Mouse (Mus musculus): ENCODE measurements around the gene Npc2. TPM values are rescaled to one million over a fixed set of nuclear protein-coding genes. Genes with fewer than 3 reads are reported as not detected.
A peak's percentile ranks its signal among the peaks of the same experiment; 100 is the strongest.

The Npc2 gene
- total RNA-seq, 2 experiments from 2014 or later = 86.0 to 127 TPM

- no peak for ATAC-seq (replicated peaks; ENCODE audit: poor library complexity, severe bottlenecking)
Measured at GRCm38 (mm10) chr12:84786091-84786490, 13.1 kb upstream of the Npc2 start.

- ATAC-seq (replicated peaks; ENCODE audit: poor library complexity, severe bottlenecking) = peak; percentile 95
Measured at GRCm38 (mm10) chr12:84784604-84785381, 11.8 kb upstream of the Npc2 start.

GRCm38 (mm10) chr12:84776229-84776628, 3.3 kb upstream of the Npc2 start:
- no peak for ATAC-seq (replicated peaks; ENCODE audit: poor library complexity, severe bottlenecking)

- no peak for ATAC-seq (replicated peaks; ENCODE audit: poor library complexity, severe bottlenecking)
Measured at GRCm38 (mm10) chr12:84774376-84774775, 1.4 kb upstream of the Npc2 start.

GRCm38 (mm10) chr12:84773476-84773875, 524 bp upstream of the Npc2 start:
- 0 out of 2 replicates have a peak, but pooled peaks have one; percentile 2 for ATAC-seq (replicated peaks; ENCODE audit: poor library complexity, severe bottlenecking)

GRCm38 (mm10) chr12:84771981-84772520, 901 bp downstream of the Npc2 start:
- ATAC-seq (replicated peaks; ENCODE audit: poor library complexity, severe bottlenecking) = no peak

GRCm38 (mm10) chr12:84769624-84770023, 3.3 kb downstream of the Npc2 start:
- ATAC-seq (replicated peaks; ENCODE audit: poor library complexity, severe bottlenecking) = no peak

DNA sequence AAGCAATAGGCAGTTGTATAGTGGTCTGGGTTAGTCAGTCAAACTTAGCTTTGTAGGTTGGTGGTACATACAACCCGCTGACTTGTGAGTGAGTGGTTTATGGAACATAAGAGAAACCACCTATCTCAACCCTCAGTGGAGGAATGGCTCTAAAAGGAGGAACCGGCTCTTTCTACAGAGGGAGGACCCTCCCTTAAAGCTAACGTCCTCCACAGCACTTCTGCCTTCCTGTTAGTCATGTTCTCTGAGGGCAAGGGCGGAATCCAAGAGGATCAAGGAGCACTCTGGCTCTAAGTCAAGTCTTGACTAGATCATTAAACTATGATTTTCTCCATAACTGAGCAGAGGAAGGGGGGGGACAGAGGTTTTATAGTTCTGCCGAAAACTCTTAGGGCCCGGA, 5.4 kb downstream of the Npc2 start:
- ATAC-seq (replicated peaks; ENCODE audit: poor library complexity, severe bottlenecking) = peak; percentile 74

DNA sequence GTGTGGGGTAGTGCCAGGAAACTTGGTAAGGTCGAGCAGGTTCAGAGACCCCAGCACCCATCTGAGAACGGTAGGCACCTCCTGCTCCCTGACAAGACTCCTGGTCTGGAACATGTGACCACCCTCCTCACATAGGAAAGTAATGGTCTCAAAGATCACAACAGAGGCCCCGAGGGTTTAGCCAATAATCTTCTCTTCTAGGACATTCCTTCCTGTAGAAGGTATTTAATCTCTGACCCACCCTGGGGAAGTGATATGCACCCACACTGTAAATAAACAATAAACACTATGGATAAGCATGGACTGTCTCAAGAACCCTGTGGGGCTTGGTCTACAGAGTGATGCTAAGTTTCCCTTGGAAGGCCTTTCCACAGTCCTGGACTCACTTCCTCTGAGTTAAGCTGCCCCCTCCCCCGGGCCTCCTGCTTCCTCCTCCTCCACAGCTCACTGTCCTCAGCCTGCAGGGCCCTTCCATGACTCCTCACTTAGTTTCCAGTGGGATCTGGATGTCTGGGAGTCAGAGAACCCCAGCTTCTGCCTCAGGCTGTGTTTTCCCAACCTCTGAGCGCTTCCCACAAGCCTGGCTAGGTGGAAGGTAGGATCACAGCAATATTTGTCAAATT, 6.7 kb downstream of the Npc2 start:
- ATAC-seq (replicated peaks; ENCODE audit: poor library complexity, severe bottlenecking) = peak; percentile 38

DNA sequence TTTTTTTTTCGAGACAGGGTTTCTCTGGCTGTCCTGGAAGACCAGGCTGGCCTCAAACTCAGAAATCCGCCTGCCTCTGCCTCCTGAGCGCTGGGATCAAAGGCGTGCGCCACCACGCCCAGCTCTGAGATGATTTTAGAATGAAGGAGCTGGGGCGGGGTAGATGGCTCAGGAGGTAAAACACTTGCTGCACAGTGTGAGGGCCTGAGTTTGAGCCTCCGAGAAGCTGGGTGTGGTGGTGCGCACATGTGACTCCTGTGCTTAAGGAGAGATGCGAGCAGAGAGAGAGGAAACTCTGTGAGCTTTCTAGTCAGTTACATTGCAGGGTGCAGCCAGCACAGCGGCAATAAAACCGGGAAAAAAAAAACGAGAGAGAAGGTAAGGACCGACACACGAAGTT, 7.4 kb downstream of the Npc2 start:
- no peak for ATAC-seq (replicated peaks; ENCODE audit: poor library complexity, severe bottlenecking)

GRCm38 (mm10) chr12:84764756-84765155, 8.2 kb downstream of the Npc2 start:
- no peak for ATAC-seq (replicated peaks; ENCODE audit: poor library complexity, severe bottlenecking)

DNA sequence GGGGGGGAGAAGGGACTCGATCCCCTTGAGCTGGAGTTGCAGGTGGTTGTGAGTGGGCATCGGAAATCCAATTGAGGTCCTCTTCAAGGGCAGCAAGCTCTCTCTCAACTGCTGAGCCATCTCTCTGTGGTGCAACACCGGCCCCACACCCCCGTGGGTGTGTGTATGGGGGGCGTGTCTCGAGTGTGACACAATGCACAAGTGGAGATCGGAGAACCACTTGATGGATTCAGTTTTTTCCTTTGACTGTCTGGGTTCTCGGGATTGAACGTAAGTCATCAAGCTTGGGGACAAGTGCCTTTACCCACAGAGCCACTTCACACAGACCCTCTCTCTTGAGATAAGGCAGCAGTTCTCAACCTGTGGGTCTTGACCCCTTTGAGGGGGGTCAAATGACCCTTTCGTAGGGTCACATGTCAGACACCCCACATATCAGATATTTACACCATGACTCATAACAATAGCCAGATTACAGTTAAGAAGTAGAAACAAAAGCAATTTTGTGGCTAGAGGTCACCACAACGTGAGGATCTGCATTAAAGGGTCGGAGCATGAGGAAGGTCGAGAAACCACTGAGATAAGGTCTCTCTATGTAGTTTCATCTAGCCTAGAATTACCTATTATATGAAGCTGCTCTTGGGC, 9.3 kb downstream of the Npc2 start:
- peak; percentile 47 for ATAC-seq (replicated peaks; ENCODE audit: poor library complexity, severe bottlenecking)

DNA sequence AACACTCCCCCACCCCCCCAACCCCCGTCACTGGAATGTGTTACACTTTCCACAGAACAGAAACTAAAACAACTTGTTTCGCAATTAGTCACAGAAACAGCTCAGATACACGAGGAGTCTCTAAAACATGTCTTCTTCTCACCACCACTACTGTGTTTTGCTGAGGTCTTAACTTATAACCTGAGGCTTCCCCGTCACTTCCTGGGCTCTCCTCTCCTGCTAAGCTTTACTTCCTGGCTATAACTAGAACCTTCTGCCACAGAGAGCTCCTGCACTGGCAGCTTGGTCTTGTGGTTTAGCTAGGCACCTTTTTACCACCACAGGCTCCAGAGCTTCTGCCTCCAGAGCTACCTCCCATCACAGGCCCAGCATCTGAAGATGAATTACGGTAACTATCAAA, 10.4 kb downstream of the Npc2 start:
- peak; percentile 63 for ATAC-seq (replicated peaks; ENCODE audit: poor library complexity, severe bottlenecking)

- peak; percentile 45 for ATAC-seq (replicated peaks; ENCODE audit: poor library complexity, severe bottlenecking)
Measured at GRCm38 (mm10) chr12:84759063-84759462, 13.9 kb downstream of the Npc2 start.

DNA sequence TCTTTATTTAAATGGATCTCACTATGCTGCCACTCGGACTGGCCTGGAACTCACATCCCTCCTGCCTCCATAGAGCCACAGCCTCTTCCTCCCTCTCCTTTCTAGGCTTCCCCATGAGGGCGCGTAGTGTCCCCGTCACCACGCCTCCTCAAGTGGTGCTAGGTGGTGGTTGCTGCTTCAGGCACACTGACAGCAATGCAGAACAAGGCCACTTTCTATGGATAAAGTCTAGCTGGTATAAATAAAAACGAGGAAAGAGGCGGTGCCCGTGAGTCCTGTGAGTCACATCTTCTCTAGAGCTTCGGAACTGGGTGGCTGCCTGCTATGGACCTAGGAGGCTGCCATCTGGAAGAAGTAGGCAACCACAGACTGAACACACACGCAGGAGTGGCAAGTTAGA, 16.9 kb downstream of the Npc2 start:
- no peak for ATAC-seq (replicated peaks; ENCODE audit: poor library complexity, severe bottlenecking)

- no peak for ATAC-seq (replicated peaks; ENCODE audit: poor library complexity, severe bottlenecking)
Measured at GRCm38 (mm10) chr12:84755008-84755695, 17.8 kb downstream of the Npc2 start.

- peak; percentile 74 for ATAC-seq (replicated peaks; ENCODE audit: poor library complexity, severe bottlenecking)
Measured at GRCm38 (mm10) chr12:84752131-84752977, 20.6 kb downstream of the Npc2 start.

GRCm38 (mm10) chr12:84750661-84751060, 22.3 kb downstream of the Npc2 start:
- peak; percentile 32 for ATAC-seq (replicated peaks; ENCODE audit: poor library complexity, severe bottlenecking)

DNA sequence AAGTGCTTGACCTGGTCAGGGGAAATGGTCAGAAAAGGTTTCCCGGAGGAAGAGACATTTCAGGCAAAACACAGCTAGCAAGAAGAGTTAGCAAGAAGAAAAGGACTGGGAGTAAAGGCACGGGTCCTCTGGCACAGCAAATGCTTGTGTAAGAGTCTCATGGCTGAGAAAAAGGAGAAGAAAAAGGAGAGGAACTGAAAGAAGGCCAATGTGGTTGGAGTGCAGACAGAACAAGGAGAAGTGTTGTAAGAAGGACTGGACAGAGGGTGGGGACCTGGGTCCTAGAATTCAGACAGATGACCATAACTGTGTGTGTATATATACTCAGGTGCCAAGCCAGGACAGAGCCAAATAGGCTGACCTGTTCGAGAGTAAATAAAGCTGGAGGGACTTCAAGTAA, 24.8 kb downstream of the Npc2 start:
- peak; percentile 74 for ATAC-seq (replicated peaks; ENCODE audit: poor library complexity, severe bottlenecking)

DNA sequence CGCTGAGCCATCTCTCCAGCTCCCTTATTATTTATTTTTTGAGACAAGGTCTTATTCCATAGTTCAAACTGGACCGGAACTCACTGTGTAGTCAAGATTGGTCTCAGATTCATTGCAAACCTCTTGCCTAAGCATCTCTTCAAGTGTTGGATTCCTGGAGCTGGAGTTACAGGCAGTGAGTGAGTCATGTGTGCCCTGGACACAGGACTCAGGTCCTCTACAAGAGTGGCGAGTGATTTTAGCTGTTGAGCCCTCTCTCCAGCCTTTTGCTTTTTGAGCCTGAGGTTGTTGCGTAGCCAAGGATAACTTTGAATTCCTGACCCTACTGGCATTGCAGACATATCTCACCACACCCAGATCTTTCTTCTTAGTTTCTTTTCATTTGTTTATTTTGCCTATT, 27.3 kb downstream of the Npc2 start:
- ATAC-seq (replicated peaks; ENCODE audit: poor library complexity, severe bottlenecking) = no peak

Measured in granulocyte monocyte progenitor cell, adult 5-6 weeks (primary cell).